Mouse (Mus musculus) left cerebral cortex, adult 2 months (tissue): ENCODE data around the gene Pccb. TPM values are rescaled to one million over a fixed set of nuclear protein-coding genes. Genes with fewer than 3 reads are reported as not detected.

ENCODE experiments used
- DNase-seq, 2 experiments: peaks; one replicate each; pipeline ENCODE4 v3.0.0; 2021 to 2022; ENCODE audit warnings: low spot score in 2 of 2, mixed read lengths in 1 of 2; ENCODE audit errors: extremely low spot score in 1 of 2
- H3K27ac ChIP-seq: fragments of 200-600 bp; 2 replicates; pipeline ENCODE4 v1.8.1; 2022
- H3K4me3 ChIP-seq: fragments of 200-600 bp; 2 replicates; pipeline ENCODE4 v1.8.1; 2022
- CTCF ChIP-seq: fragments of 200-600 bp; IDR thresholded peaks from 2 replicates; pipeline ENCODE4 v1.8.1; 2022; ENCODE audit warnings: antibody characterized with exemption, mild to moderate bottlenecking, moderate library complexity
- intact Hi-C: fragments of 180-260 bp; cut with DNase I; formaldehyde crosslinking; loops from one replicate; pipeline ENCODE4 v1.15.1; 2025
- total RNA-seq, 2 experiments: library from RNA; stranded (reverse); gene quantifications; 2 replicates each; pipeline ENCODE4 v1.2.3; 2021

Pccb gene
- total RNA-seq, 2 experiments from 2014 or later: 38.0 to 38.7 TPM

DNA sequence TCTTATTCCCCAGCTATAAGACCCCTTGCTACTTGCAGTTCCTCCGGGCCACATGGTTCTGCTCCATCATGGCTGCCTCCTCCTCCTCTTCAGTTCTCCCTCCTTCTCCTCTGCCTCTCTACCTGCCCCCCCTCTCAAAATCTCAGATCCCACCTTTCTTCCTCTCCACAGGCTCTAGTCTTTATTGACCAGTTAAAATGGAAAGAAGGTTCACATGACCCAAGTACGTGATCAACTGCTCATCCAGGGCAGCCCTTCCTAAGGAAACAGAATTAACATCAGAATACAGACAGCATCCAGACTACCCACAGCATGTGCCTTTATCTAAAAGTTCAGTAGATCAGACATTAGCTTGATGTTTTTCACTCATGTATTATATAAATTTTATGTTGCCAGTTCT lies 65.2 kb downstream of the Pccb start:
- H3K4me3 ChIP-seq: no peak overlapping the region
- intact Hi-C loops: no loop called here

DNA sequence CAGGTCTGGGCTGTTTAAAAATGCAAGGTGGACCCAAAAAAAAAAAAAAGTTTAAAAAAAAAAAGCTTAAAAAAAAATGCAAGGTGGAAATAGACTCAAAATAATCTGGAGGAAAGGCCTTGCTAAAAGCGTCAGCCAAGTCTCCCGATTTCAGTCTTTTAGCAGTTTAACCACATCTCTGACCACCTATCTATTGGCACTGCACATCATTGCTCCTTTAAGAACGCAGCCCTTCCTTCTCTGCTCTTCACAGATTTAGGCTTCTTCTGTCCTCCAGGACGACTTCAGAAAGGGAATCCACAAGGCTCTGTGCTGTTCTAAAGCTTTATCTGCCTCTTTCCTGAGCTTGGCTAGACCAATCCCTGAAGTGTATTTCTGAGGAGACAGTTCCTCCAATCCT lies 70.6 kb downstream of the Pccb start:
- no peak for DNase-seq
- intact Hi-C loops: no loop called here
- H3K27ac ChIP-seq: no peak overlapping the region
- no peak for TF ChIP-seq CTCF
- H3K4me3 ChIP-seq: no peak overlapping the region

More for the DNA sequence above, 65.2 kb downstream of the Pccb start:
- no peak for DNase-seq
- no peak for TF ChIP-seq CTCF
- no peak overlapping the region for H3K27ac ChIP-seq

DNA sequence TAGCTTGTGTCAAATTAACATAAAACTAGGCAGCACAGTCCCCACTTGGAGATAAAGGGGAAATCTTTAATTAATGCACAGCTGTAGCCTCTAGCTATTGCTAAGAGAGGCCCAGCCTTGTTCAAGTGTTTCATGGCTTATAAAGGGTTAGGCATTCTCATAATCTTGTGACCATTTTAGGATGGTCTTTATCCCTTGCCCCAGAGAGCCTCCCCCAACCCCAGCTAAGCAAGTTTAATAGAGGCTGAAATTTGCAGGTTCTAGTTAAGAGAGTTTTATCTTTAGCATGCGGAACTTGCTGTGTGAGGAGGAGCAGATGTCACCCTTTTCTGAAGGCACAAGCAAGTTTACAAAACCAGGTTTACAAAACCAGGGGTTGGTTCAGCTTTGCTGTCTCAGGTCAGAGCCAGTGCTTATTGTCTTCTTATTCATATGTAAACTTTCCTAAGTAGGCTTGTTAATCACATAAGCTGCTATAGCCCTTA lies 71.2 kb downstream of the Pccb start:
- DNase-seq: no peak
- TF ChIP-seq CTCF: no peak
- intact Hi-C loops: no loop called here
- Histone ChIP-seq H3K4me3 (no peak overlapping the region), H3K27ac (no peak overlapping the region)

DNA sequence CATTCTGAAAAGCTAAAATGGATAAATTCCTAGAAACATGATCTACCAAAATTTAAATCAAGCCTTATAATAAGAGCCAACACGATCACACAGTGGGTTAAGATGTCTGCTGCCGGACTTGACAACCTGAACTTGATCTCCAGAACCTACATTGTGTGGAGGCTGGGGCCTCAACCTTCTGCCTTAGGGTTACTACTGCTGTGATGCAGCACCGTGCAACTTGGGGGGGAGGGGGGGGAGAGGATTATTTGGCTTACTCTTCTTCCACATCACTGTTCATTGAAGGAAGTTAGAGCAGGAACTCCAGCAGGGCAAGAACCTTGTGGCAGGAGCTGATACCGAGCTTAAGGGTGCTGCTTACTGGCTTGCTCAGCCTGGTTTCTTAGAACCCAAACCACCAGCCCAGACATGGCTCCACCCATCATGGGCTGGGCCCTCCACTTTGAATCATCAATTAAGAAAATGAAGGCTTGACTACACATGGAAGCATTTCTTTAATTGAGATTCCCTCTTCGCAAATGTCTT lies 71.7 kb downstream of the Pccb start:
- H3K27ac ChIP-seq: no peak overlapping the region
- no peak for TF ChIP-seq CTCF
- no peak overlapping the region for H3K4me3 ChIP-seq
- intact Hi-C loops: no loop called here
- no peak for DNase-seq

DNA sequence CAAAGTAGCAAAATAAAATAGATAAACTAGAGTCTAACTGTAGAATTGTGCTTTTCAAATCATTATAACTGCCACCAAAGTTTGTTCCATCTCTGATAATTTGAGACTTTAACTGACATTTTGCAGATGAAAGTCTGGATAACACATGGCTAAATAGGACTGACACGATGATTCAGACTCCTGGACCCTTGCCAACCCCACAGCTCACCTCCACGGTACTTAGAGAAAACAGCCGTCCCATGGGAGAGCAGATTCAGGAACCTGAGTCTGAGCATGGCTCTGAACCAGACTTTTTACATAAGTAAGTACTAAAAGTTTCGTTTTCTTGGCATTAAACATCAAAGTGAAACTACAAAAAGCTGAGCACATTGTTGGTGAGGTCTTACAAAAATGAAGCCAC lies 83.2 kb downstream of the Pccb start:
- Histone ChIP-seq H3K4me3 (no peak overlapping the region), H3K27ac (no peak overlapping the region)
- intact Hi-C loops: no loop called here
- no peak for TF ChIP-seq CTCF
- DNase-seq: no peak

DNA sequence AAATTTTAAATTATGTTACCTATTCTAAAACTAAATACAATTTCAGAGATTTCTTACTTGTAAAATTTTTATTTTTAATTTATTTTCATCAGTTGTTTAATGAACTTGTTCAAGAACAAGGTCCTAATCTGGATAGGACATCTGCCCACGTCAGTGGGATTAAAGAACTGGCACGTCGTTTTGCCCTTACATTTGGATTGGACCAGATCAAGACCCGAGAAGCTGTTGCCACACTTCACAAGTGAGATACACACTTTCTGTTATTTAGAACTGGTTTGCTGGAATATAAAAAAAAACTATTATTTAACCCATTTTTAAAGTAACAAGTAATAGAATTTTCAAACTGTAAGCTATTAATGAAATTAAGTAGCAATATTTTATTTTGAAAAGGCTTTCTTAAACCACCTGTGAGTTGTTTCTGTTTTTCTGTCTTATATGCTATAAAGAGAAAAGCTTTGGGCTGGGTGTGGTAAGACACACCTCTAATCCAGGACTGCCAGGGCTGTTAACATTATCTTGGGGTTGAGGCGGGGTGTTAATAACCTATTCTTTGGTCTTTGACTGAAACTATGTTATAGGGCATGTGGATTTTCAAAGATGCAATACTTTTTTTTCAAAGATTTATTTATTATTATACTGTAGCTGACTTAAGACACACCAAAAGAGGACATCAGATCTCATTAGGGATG lies 89.9 kb downstream of the Pccb start:
- Histone ChIP-seq H3K4me3 (no peak overlapping the region), H3K27ac (no peak overlapping the region)
- no peak for TF ChIP-seq CTCF
- DNase-seq: no peak
- intact Hi-C loops: no loop called here

- intact Hi-C loops: no loop called here
- no peak for TF ChIP-seq CTCF
- no peak overlapping the region for H3K27ac ChIP-seq
- H3K4me3 ChIP-seq: no peak overlapping the region
- no peak for DNase-seq
Observed at GRCm38 (mm10) chr9:100942042-100942441, 92.7 kb downstream of the Pccb start.

Other genes with a start within 250 kb of the Pccb start
- 10 to 100 TPM; 61.7 to 64.5 TPM for gene Msl2, start 39.2 kb upstream of the Pccb start, total RNA-seq
- 10 to 100 TPM; 19.4 to 20.9 TPM for gene Ppp2r3a, start 216.9 kb upstream of the Pccb start, total RNA-seq